Mouse (Mus musculus): ENCODE results near the gene Tmem126b. TPM values are rescaled to one million over a fixed set of nuclear protein-coding genes. Genes with fewer than 3 reads are reported as not detected.

Gene Tmem126b
- polyA plus RNA-seq, 1 experiment from 2014 or later = 36.9 TPM

- no peaks in the 10 kb centered on the region for H3K4me1 ChIP-seq (ENCODE audit: control insufficient read depth, insufficient read depth, low read length)
- H3K27ac ChIP-seq (ENCODE audit: low read length) = no peak overlapping the region
- H3K4me2 ChIP-seq (ENCODE audit: low read depth, low read length) = no peak overlapping the region
- H3K9me3 ChIP-seq (ENCODE audit: control insufficient read depth, low read length) = no peaks in the 10 kb centered on the region
- no peak overlapping the region for H3K4me3 ChIP-seq (ENCODE audit: low read length)
- ATAC-seq = no peak
- no peaks in the 10 kb centered on the region for H3K36me3 ChIP-seq (ENCODE audit: control insufficient read depth, insufficient read depth, low read length)
- no peak overlapping the region for H3K9ac ChIP-seq (ENCODE audit: low read depth, low read length)
- no peaks in the 10 kb centered on the region for H3K27me3 ChIP-seq (replicated peaks; ENCODE audit: control insufficient read depth, insufficient read depth, low read length)
Observed at GRCm38 (mm10) chr7:90432221-90432620, 43.6 kb downstream of the Tmem126b start.

GRCm38 (mm10) chr7:90427006-90427405 is 48.8 kb downstream of the Tmem126b start:
- Histone ChIP-seq H3K27me3 (replicated peaks; ENCODE audit: control insufficient read depth, insufficient read depth, low read length) (no peaks in the 10 kb centered on the region), H3K4me3 (ENCODE audit: low read length) (peak overlapping the region; percentile 49), H3K27ac (ENCODE audit: low read length) (no peak overlapping the region), H3K4me2 (ENCODE audit: low read depth, low read length) (peak overlapping the region; percentile 79), H3K36me3 (ENCODE audit: control insufficient read depth, insufficient read depth, low read length) (no peaks in the 10 kb centered on the region), H3K4me1 (ENCODE audit: control insufficient read depth, insufficient read depth, low read length) (peaks cover 9% of the 10 kb centered on the region), H3K9me3 (ENCODE audit: control insufficient read depth, low read length) (no peaks in the 10 kb centered on the region), H3K9ac (ENCODE audit: low read depth, low read length) (peak overlapping the region; percentile 54)
- WGBS = 52% methylated on average over 9 of the region's 9 CpGs
- ATAC-seq = no peak

DNA sequence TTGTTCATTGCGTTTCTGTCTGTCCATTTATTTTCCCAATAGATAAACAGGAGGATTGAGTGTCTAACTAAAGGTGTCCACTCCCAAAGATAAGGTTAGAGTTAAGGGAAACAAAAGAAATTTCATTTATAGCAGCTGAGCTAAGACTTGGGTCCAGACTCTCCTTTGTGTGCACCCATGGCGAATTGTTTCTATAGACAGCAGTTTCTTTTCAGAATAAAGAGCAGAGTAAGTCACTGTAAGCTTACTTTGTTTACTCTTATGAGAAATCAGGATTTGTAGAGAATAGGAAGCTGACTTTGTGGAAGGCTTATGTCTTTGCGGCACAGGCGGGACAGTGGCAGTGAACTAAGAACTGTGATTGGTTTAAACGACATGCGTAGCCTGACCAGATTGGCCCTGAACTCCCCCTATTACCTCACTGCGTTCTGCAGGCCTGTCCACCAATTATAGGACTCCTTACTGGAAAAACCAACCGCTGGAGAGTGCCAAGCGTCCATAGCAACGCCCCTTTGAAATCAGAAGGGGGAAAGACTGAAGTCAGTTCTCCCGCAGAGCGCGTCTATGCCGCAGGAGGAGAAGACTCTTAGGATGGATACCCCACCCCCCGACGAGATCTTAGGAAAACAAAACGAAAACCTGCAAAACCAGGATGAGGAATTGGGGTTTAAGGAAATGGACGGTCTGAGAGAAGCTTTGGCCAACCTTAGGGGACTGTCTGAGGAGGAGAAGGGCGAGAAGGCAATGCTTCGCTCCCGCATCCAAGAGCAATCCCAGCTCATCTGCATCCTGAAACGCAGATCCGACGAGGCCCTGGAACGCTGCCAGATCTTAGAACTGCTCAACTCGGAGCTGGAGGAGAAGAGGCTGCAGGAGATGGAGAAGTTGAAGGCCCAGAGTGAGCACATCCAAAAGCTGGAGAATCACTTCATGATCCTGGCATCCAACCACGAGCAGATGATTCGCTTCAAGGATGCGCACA is 49.5 kb downstream of the Tmem126b start, which contains the start of gene Ccdc89:
Gene Ccdc89 (plus strand): TSS at position 558 of the 982 bp plus-strand sequence.
- peak within 1 kb of the TSS; percentile 49 for H3K4me3 ChIP-seq (ENCODE audit: low read length)
- no peaks in the 10 kb centered on the region for H3K9me3 ChIP-seq (ENCODE audit: control insufficient read depth, low read length)
- H3K36me3 ChIP-seq (ENCODE audit: control insufficient read depth, insufficient read depth, low read length) = no peaks in the 10 kb centered on the region
- H3K27ac ChIP-seq (ENCODE audit: low read length) = no peak within 1 kb of the TSS
- peaks cover 9% of the 10 kb centered on the region for H3K4me1 ChIP-seq (ENCODE audit: control insufficient read depth, insufficient read depth, low read length)
- peak within 1 kb of the TSS; percentile 54 for H3K9ac ChIP-seq (ENCODE audit: low read depth, low read length)
- H3K27me3 ChIP-seq (replicated peaks; ENCODE audit: control insufficient read depth, insufficient read depth, low read length) = no peaks in the 10 kb centered on the region
- ATAC-seq = peak; percentile 100
- WGBS = 15% methylated on average over 29 of the region's 29 CpGs
- H3K4me2 ChIP-seq (ENCODE audit: low read depth, low read length) = peak within 1 kb of the TSS; percentile 79

Other genes with a start within 250 kb of the Tmem126b start
- not detected in 2 replicates for gene Ccdc83, start 210.2 kb downstream of the Tmem126b start, polyA plus RNA-seq (2015; fragmentation: Nextera tagmentation; extraction: Ambion mirVana)
- 8.9 and 9.4 TPM in 2 replicates for gene Sytl2, start 173.7 kb downstream of the Tmem126b start, polyA plus RNA-seq (2015; fragmentation: Nextera tagmentation; extraction: Ambion mirVana)
- gene Ccdc89, start 49.4 kb downstream of the Tmem126b start, polyA plus RNA-seq (2015; fragmentation: Nextera tagmentation; extraction: Ambion mirVana) = 0.54 and 1.1 TPM in 2 replicates
- gene Crebzf, start 33.3 kb downstream of the Tmem126b start, polyA plus RNA-seq (2015; fragmentation: Nextera tagmentation; extraction: Ambion mirVana) = 11.5 and 11.7 TPM in 2 replicates
- 143 and 147 TPM in 2 replicates for gene Tmem126a, start 18.8 kb downstream of the Tmem126b start, polyA plus RNA-seq (2015; fragmentation: Nextera tagmentation; extraction: Ambion mirVana)
- 3.8 and 3.9 TPM in 2 replicates for gene Dlg2, start 671 bp upstream of the Tmem126b start, polyA plus RNA-seq (2015; fragmentation: Nextera tagmentation; extraction: Ambion mirVana)